Mouse (Mus musculus) spleen, postnatal 4 days (tissue): ENCODE results near the gene Pard6b.
"Not testable (repeated sequence)": the region's sequence is repeated elsewhere in the genome, so short reads cannot be mapped to it uniquely, and the experiment has no call there.

Source experiments
- DNase-seq, 2 experiments: peaks; one replicate each; pipeline ENCODE4 v3.0.0; 2022; ENCODE audit warnings: low spot score in 2 of 2

Pard6b gene

DNA sequence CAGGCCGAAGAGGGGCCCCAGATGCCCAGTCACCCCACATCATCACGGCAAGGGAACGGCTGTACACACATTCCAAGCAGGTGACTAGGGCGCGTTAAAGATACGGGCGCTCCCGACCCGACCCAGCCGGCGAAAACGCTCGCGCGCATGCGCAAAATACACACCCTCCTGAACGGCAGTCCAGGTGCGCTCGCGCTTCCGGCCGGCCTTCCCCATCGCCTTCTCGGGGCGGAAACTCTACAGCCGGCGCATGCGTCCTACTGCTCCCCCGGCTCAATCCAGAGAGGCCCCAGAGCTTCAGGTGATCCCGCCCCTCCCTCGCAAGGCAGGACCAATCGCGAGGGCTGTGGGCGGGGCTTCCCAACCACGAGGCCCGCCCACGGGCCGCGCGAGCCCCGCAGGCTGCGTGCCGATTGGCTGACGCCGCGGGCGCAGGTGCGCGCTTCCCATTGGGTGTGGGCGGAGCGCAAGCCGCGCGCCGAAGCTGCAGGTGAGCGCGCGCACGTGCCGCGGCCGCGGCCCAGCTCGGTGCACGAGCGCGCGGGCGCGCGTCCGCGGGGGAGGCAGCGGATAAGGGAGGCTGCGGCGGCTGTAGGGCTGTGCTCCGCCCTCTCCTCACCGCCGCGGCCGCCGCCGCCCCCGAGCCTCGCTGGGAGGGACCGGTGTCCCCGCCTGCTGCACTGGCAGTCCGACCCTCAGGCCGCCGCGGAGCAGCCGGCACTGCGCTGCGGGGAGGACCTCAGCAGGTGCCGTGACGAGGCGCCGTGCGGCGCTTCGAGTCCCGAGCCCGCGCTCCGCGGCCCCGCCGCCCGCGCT is at the start of gene Pard6b:
Pard6b (plus strand) TSS at position 574 of the 816 bp plus-strand sequence.
- DNase-seq = peak; percentile 91 to 96

GRCm38 (mm10) chr2:168031842-168032241 is 49.0 kb upstream of the Pard6b start:
- no peak for DNase-seq

DNA sequence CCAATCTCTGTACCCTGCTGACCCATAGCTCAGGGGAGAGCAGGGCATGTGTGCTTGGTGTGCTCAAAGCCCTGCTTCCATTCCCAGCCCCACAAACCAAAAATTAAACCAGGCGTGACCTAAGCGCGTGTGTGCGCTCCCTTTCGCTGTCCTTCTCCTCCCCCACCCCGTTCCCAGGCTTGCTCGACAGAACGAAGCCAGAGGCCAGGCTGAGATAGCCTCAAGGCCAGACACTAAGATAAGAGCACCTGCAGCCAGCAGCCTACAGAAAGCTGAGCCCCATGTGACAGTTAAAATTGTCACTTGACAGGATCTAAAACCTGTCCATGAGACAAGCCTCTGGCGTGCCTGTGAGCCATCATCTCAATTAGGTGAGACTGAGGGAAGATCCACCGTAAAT is 46.9 kb upstream of the Pard6b start:
- no peak for DNase-seq

- DNase-seq = no peak
Measured at GRCm38 (mm10) chr2:168035907-168036306, 44.9 kb upstream of the Pard6b start.

DNA sequence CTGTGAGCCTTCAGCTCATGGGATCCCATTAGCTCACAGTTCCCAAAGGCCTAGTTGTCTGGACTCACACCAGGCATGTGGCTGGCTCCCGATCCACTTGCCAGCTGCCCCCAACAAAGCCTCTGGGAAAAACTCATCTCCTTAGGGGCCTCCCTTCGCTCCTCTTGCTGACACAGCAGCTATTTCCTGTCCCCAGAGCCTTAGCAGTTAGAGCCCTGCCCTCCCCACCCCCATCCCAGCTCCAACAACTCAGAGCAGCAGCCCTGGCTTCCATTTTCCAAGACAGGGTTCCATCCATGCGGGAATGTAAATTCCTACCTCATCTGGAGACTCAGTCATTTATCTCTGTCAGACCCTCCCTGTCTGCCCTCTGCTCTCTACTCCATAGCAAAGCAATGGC is 43.7 kb upstream of the Pard6b start:
- DNase-seq = no peak

GRCm38 (mm10) chr2:168040751-168041150 is 40.1 kb upstream of the Pard6b start:
- DNase-seq = no peak

DNA sequence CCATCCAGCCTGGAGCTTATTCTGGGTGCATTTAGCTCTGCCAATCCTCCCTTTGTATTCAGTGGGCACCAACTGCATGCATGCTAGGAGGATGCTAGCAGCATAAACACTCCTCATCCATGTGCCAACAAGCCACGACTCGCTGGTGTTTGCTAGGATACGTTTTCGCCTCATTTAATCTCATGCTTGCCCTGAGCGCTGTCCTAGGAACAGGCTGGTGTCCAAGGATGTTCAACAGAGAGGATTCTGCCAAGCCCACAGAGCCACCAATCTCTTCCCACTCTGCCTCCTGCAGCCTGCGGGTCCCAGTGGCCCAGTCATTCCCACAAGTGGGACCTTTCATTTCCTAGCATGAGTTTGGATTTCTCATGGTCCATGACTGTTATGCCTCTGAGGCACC is 38.8 kb upstream of the Pard6b start:
- no peak for DNase-seq

DNA sequence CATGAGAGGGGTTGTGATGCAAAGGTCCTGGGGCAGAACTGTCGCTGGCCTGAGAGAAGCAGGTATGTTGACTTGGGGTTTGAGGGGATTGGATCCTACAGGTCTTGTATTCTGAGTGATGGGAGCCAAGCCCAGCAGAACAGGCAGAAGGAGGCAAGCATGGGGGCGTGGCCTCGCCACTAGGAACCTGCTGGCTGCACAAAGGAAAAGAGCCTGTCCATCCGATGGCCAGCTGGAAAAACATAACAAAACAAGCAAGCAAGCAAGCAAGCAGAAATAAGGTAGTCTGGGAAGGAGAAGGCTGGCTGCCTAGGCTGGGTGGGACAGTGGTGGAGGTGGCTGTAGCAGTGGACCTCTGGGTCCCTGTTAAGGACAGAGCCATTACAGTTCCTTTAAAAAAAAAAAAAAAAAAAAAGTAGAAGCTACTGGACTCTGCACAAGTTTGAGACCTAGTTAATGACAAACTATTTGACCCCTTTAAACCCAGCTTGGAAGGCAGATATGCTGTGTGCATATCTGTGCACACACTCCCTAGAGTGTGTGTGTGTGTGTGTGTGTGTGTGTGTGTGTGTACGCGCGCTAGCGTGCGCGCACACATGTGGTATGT is 36.0 kb upstream of the Pard6b start:
- no peak for DNase-seq

DNA sequence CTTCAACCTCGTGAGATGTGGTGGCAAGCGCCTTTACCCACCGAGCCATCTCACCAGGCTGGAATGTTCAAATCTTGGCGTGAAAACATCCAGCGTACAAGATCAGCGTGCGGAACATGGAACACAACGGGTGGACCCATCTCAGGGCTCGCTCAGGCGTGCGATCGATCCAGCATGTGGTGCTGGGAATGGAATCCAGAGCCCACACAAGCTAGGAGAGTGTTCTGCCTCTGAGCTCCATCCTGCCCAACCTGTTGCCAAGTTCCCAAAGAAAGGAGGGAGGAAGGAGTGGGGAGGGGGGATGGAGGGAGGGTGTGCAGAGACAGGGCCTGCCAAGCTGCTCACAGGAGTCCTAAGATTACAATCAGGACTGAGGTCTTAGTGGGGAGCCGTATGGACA is 35.4 kb upstream of the Pard6b start:
- no peak for DNase-seq

DNA sequence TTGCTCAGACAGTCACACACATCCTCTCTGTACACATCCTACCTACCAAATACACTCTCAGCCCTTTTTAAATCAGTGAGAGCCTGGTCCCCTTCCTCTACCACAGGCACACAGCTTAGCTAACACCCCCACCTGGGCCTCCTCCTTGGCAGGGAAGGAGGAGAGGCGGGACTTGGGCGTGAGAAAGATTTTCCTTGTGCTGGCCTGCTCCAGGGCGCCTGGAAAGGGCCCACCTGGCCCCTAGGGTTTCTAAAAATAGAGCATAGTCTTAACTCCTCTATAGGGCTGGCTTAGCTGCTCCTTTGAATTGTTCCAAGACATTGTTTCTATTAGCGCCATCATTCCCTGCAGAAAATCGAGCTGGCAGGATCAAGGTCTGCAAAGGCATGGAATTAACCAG is 35.0 kb upstream of the Pard6b start:
- DNase-seq = no peak

DNA sequence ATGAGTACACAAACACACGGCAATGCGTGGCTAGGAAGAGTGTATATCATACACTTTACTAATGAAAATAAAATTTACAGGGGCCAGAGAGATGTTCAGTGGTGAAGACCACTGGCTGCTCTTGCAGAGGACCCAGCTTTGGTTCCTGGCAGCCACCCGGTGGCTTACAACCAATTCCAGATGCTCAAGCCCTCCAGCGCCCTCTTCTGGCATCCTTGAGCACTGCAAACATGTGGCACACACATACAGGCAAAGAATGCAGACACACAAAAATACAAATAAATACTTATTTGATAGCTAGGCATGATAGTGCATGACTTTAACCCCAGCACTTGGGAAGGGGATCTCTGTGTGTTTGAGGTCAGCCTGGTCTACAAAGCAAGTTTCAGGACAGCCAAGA is 34.3 kb upstream of the Pard6b start:
- no peak for DNase-seq

- no peak for DNase-seq
Measured at GRCm38 (mm10) chr2:168049002-168049635, 31.7 kb upstream of the Pard6b start.

DNA sequence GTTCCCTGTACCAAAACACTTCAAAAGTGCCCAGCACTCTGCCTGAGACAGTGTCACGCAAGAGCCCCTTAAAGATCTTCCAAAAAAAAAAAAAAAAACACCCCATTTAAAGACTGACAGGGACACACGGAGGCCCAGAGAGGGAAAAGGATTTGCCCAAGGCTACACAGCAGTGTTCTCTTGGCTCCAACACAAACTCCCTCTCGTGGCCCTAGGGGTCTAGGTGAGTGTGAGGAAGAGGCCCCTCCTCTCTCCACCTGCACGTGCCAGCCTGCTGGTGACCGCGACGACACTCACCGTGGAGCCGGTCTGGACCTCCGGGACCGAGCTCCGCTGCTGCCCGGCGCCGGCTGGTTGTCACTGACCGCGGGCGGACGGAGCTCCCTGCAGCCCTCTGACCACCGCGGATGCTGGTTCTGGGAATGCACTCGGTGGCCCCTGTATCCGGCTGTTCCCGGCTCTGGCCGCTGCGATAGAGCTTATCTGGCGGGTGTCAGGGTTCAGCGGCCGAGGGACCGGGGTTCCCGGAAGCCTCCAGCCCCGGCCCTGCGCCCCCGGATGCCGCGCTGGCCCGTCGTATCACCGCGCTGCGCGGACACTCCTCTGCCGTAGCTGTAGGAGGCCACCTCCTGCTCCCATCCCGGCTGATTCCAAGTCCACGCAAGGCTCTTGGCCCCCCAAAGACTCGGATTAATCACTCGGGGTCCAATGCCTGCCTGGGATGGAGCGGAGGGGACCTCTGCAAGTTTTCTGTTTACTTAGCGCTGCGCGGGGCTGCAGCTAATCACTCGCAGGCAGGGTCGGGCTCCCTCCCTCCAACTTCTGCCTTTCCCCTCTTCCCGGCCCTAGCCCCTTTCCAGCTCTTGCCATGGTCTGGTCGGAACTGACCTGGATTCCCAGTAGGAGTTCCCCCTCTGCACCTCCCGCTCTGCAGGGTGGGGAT is 30.5 kb upstream of the Pard6b start:
- peak in 1 of 2 experiments; percentile 28 for DNase-seq

DNA sequence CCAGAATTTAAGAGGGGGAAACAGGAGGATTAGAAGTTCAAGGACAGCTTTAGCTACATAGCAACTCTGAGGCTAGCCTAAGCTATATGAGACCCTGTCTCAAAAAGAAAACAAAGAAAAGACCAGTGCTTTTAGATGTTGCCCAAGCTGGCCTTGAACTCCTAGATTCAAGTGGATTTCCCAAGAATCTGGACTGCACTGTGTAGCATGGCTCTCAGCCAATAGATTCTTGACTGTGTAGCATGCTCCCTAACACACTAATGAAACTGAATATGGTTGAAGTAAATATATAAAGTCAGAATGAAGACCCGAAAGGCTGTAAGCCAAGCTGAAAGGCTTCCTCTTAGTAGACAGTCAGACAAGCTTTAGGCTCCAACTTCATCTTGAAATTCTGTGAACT is 28.6 kb upstream of the Pard6b start:
- DNase-seq = no peak

DNA sequence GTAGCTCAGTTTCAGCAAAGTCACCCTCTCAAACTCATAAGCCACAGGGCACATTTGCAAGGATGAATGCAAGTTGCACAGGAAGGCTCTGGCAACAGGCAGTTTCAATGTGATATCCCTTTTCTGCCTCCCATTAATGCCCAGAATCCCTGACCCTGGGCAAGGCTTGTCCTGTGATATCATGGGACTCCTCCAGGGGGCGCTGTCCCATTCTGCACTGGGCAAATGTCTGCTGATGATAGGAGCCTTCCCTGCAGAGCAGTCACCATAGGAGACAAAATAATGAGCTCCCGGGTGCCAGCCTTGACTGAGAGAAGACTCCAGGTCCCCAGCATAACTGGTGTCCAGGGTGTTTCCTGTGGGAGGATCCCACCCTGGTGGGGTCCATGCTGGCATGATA is 28.1 kb upstream of the Pard6b start:
- DNase-seq = no peak

DNA sequence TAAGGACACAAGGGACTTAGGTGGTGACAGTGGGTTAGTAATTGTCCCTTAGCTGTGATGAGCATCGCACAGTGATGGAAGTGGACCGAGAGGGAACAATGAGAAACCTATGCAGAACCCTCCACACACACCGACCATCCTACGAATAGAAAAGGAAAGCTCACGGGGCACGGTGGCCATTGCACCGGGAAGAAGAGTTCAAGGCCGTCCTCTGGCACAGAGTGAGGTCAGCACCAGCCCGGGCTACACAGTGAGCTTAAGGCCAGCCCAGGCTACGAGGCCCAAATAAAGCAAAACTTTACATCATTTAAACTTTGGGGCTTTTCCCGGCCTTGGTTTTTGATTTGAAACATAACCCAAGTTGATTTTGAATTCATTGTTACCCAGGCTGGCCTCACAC is 26.7 kb upstream of the Pard6b start:
- DNase-seq = no peak

DNA sequence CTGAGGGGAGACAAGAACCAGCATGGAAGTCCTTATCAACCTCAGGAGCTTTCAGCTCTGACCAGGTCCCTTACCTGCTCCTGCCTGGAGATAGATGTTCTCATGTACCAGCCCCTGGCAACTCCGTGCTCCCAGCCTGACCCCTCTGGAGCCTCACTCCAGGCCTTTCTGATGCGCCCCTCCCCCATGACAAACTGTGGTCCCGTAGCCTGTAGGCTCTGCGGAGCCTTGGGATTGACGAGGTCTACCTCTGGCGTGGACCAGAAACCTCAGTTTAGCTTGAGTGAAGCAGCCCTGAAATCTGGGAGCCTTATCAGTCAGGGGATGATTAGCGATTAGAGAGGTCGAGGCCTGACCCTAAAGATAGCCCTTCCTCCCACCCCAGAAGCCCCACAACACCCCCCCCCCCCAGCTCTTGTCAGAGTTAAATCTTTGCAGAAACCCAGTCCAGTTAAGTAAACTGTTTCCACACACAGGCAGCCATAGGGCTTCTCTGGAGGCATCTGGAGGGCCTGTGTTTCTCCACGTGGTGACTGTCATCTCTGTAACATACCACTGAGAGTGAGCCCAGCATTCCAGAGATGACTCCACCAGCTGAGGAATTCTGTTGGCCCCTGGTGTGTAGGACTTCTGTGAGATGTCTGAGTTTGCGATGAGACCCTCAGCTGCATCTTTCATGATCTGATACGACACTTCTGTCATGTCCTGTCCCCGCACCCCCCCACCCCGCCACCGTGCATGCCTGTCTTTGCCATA is 24.7 kb upstream of the Pard6b start:
- DNase-seq = no peak

DNA sequence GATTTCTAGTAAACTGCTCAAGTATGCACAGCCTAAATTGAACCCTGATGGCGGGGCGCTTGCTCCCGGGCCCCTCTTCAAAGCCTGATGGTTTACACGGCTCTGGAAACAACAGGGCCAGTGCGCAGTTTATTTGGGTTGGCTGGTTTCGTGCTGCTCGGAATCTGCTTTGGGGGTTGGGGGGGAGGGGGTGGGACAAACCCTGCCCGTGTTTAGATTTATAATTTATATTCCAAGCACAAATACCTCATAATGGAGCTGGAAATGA is 24.2 kb upstream of the Pard6b start:
- DNase-seq = no peak

- DNase-seq = not testable (repeated sequence)
Measured at GRCm38 (mm10) chr2:168057876-168058275, 22.9 kb upstream of the Pard6b start.

DNA sequence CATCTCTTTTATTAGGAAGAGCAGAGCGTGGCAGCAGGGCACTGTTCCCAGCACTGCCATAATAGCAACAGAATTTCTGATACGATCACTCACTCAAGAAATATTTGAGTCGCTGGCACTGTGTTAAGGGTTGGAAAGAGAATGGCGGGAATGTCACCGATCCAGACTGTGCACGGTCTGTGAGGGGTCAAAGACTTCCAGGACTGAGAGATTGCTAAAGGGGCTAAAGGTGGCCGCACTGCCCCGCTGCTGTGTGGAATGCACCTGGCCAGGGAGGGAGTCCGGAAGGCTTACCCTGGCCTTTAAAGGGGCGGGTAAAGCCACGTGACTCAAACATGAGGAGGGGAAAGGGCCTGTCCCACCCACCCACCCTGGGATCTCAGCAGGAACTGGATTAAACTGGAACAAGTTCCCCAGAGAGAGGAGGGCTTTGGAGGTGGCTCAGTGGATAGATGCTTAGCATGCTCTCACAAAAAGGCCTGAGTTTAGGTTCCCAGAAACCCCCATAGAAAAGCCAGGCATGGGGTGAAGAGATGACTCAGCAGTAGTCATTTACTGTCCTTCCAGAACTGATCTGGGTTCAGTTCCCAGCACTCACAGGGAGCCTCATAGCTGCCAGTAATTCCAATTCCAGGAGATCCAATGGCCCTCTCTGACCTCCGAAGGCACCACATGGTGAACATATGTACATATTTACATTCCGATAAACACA is 22.2 kb upstream of the Pard6b start:
- DNase-seq = no peak
